Mouse (Mus musculus): ENCODE measurements around the gene Rasl2-9. TPM values are rescaled to one million over a fixed set of nuclear protein-coding genes. Genes with fewer than 3 reads are reported as not detected.
"Not testable (repeated sequence)": the region's sequence is repeated elsewhere in the genome, so short reads cannot be mapped to it uniquely, and the experiment has no call there.

Rasl2-9 gene
- 1 to 10 TPM; 2.8 to 3.0 TPM for total RNA-seq (2021)
- long read RNA-seq, experiment 1, transcript Rasl2-9-201 (1 exons, 1,013 nt): major isoform, 5 of 5 reads
- long read RNA-seq, experiment 1, partial matches to known transcripts: 0 of 5 reads
- long read RNA-seq, experiment 1, other reads (novel, unspliced or antisense): 0 of 5 reads
- long read RNA-seq, experiment 2: 0 reads

- DNase-seq: peak; percentile 59
Measured at GRCm38 (mm10) chr7:5125549-5126406, at the start of gene Rasl2-9. TSS of gene Rasl2-9 (minus strand) at chr7:5125950.

- not testable (repeated sequence) for DNase-seq
Measured at GRCm38 (mm10) chr7:5149570-5149969, 23.8 kb upstream of the Rasl2-9 start, which contains the start of gene Vmn1r55. TSS of gene Vmn1r55 (minus strand) at chr7:5149670.

- no peak for DNase-seq
Measured at GRCm38 (mm10) chr7:5125078-5125477, 672 bp downstream of the Rasl2-9 start.

GRCm38 (mm10) chr7:5116850-5117249 is 8.9 kb downstream of the Rasl2-9 start, which contains the start of gene Rfpl4:
TSS of gene Rfpl4 (minus strand) at chr7:5116950.
- no peak for DNase-seq

GRCm38 (mm10) chr7:5112701-5113100 is 13.0 kb downstream of the Rasl2-9 start:
- DNase-seq: no peak

GRCm38 (mm10) chr7:5109301-5109700 is 16.4 kb downstream of the Rasl2-9 start:
- no peak for DNase-seq

- DNase-seq: no peak
Measured at GRCm38 (mm10) chr7:5108272-5108671, 17.5 kb downstream of the Rasl2-9 start.

- DNase-seq: no peak
Measured at GRCm38 (mm10) chr7:5102564-5102963, 23.2 kb downstream of the Rasl2-9 start.

GRCm38 (mm10) chr7:5101066-5101663 is 24.6 kb downstream of the Rasl2-9 start:
- no peak for DNase-seq

GRCm38 (mm10) chr7:5099796-5100195 is 26.0 kb downstream of the Rasl2-9 start:
- no peak for DNase-seq

GRCm38 (mm10) chr7:5098769-5099168 is 27.0 kb downstream of the Rasl2-9 start:
- DNase-seq: no peak

- DNase-seq: peak; percentile 25
Measured at GRCm38 (mm10) chr7:5092831-5093510, 32.8 kb downstream of the Rasl2-9 start.

GRCm38 (mm10) chr7:5092381-5092780 is 33.4 kb downstream of the Rasl2-9 start:
- DNase-seq: no peak

GRCm38 (mm10) chr7:5091008-5091728 is 34.6 kb downstream of the Rasl2-9 start:
- no peak for DNase-seq

- DNase-seq: no peak
Measured at GRCm38 (mm10) chr7:5089853-5090252, 35.9 kb downstream of the Rasl2-9 start.

GRCm38 (mm10) chr7:5087886-5088285 is 37.9 kb downstream of the Rasl2-9 start:
- no peak for DNase-seq

GRCm38 (mm10) chr7:5086921-5087440 is 38.8 kb downstream of the Rasl2-9 start:
- no peak for DNase-seq

- no peak for DNase-seq
Measured at GRCm38 (mm10) chr7:5085512-5085911, 40.2 kb downstream of the Rasl2-9 start.

- DNase-seq: no peak
Measured at GRCm38 (mm10) chr7:5083325-5084105, 42.2 kb downstream of the Rasl2-9 start.

- DNase-seq: no peak
Measured at GRCm38 (mm10) chr7:5081939-5082338, 43.8 kb downstream of the Rasl2-9 start.

GRCm38 (mm10) chr7:5081241-5081640 is 44.5 kb downstream of the Rasl2-9 start:
- no peak for DNase-seq

Data from gastrocnemius, postnatal 25 days (tissue).